Mouse (Mus musculus) thymus, adult 2 months (tissue): Measurements from ENCODE around the gene Cbfa2t3. TPM values are rescaled to one million over a fixed set of nuclear protein-coding genes. Genes with fewer than 3 reads are reported as not detected.

ENCODE experiments used
- DNase-seq: peaks from one replicate; pipeline ENCODE4 v3.0.0; 2021
- H3K27ac ChIP-seq: fragments of 200-500 bp; 2 replicates; pipeline ENCODE4 v1.5.1; 2012; ENCODE audit warnings: low read length, control low read depth; ENCODE audit not compliant: control insufficient read depth, insufficient read depth
- H3K27me3 ChIP-seq: fragments of 200-500 bp; 2 replicates; pipeline ENCODE4 v1.6.1; 2012; ENCODE audit warnings: mild to moderate bottlenecking, low read length, moderate library complexity, mixed read lengths; ENCODE audit not compliant: control insufficient read depth, insufficient read depth
- H3K36me3 ChIP-seq: fragments of 200-500 bp; 2 replicates; pipeline ENCODE4 v1.6.1; 2012; ENCODE audit warnings: mild to moderate bottlenecking, low read length, moderate library complexity; ENCODE audit not compliant: control insufficient read depth, insufficient read depth
- H3K4me1 ChIP-seq: fragments of 200-500 bp; replicated peaks from 2 replicates; pipeline ENCODE4 v1.6.1; 2012; ENCODE audit warnings: low read length; ENCODE audit not compliant: control insufficient read depth, insufficient read depth
- H3K4me3 ChIP-seq: fragments of 200-500 bp; 2 replicates; pipeline ENCODE4 v1.5.1; 2012; ENCODE audit warnings: mild to moderate bottlenecking, low read length, control low read depth, moderate library complexity; ENCODE audit not compliant: control insufficient read depth, insufficient read depth
- CTCF ChIP-seq: fragments of 200-500 bp; IDR thresholded peaks from 2 replicates; pipeline ENCODE4 v1.5.1; 2012; ENCODE audit warnings: mild to moderate bottlenecking, control low read depth, low read length, moderate library complexity, borderline replicate concordance; ENCODE audit not compliant: control insufficient read depth, poor library complexity, insufficient read depth; ENCODE audit errors: extremely low read depth
- POLR2A ChIP-seq: fragments of 200-500 bp; IDR thresholded peaks from 2 replicates; pipeline ENCODE4 v1.6.1; 2012; ENCODE audit warnings: mild to moderate bottlenecking, low read length, control low read depth, moderate library complexity; ENCODE audit not compliant: control insufficient read depth, poor library complexity, insufficient read depth; ENCODE audit errors: extremely low read depth
- WGBS: fragments of 180-500 bp; shearing (Covaris S2); methylation state at CpG from one replicate; pipeline ENCODE4 v1.1.7; 2018; 5-methylcytosine and 5-hydroxymethylcytosine counted together
- polyA plus RNA-seq: library from polyadenylated mRNA; depleted of rRNA; stranded (reverse); fragments of >200 nt; gene quantifications from 2 replicates; pipeline ENCODE4 v1.2.3, GENCODE M21; 2012

The Cbfa2t3 gene
- polyA plus RNA-seq, 1 experiment = 62.3 TPM

DNA sequence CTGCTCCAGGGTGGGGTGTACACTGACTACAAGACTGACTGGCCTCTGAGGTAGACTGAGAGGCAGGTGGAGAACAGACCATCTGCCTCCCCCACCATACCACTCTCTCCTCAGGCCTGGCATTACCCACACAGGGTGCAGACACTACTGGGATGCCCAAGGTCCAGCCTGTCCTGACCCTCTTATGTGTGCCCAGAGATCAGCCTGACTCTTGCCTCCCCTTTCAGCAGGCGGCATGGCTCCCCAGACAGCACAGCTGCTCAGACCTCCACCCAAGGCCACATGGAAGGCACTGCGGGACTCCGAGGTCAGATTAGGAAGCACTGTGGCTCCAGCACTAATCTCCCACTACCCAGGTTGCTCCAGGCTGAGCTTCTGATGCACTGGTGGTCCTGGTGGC is 28.2 kb downstream of the Cbfa2t3 start:
- H3K4me1 ChIP-seq = peaks cover 29% of the 10 kb centered on the region
- no peaks in the 10 kb centered on the region for H3K36me3 ChIP-seq
- no peak for DNase-seq
- 94% methylated on average over 3 of the region's 3 CpGs for WGBS
- no peak overlapping the region for H3K27ac ChIP-seq
- TF ChIP-seq CTCF (no peak), POLR2A (no peak)
- no peak overlapping the region for H3K4me3 ChIP-seq
- no peaks in the 10 kb centered on the region for H3K27me3 ChIP-seq

DNA sequence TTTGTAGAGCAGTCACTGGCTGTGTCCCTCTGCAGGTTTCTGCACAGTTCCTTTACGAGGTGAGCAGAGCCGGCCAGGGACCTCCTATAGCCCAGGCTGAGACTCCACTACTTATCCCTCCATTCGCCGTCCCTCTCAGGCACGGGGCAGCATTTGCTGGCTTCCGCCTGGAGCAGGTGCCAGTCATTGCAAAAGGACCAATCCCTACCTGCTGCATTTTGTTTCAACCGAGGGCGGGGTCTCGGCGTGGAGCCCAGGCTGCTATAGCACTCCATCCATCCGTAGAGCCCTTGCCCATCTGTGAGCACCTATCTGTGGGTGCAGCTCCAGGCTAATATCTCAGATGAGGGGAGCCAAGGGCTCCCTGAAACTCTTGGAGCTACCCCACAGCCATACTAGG is 28.9 kb downstream of the Cbfa2t3 start:
- no peak overlapping the region for H3K27ac ChIP-seq
- WGBS = 92% methylated on average over 11 of the region's 11 CpGs
- no peak for DNase-seq
- no peak overlapping the region for H3K4me3 ChIP-seq
- peaks cover 33% of the 10 kb centered on the region for H3K4me1 ChIP-seq
- no peak for TF ChIP-seq CTCF
- no peak for TF ChIP-seq POLR2A
- H3K36me3 ChIP-seq = no peaks in the 10 kb centered on the region
- no peaks in the 10 kb centered on the region for H3K27me3 ChIP-seq

DNA sequence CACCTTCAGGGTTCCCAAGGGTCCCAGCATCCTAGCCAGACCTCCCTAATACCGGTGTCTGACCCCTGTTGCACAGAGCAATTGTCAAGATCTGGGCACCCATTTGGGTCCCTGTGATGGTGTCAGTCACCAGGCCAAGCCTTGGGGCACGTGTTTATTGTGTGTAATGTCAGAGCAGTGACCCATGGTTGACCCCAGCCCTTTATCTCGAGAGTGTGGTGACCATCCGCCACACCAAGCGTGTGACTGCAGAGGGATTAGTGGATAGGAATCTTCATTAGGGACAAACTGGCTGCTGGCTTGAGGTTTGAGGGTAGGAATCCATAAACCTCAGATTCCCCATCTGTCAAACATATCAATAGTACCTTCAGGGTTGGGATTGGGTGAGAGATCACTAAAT is 29.5 kb downstream of the Cbfa2t3 start:
- Histone ChIP-seq H3K4me1 (peaks cover 39% of the 10 kb centered on the region), H3K27me3 (no peaks in the 10 kb centered on the region), H3K4me3 (no peak overlapping the region), H3K36me3 (no peaks in the 10 kb centered on the region), H3K27ac (no peak overlapping the region)
- TF ChIP-seq POLR2A (no peak), CTCF (no peak)
- no peak for DNase-seq
- WGBS = 89% methylated on average over 5 of the region's 5 CpGs

DNA sequence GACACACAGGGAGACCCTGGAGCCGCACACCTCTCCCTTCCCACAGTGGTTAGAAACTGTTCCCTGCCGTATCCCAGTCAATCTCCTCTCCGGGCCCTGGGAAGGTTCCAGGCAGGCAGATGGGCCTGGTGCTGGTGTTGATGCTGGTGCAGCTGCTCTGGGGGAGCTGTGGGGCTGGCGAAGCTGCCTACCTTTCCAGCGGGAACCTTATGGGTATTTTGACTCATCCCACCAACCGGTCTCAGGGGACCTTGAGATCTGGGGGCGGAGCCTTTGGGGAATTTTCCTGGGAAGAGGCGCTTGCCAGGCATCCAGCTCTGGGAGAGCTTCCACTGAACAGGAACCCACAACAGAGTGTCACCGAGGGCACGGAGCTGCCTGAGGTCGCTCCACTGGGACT is 31.1 kb downstream of the Cbfa2t3 start:
- TF ChIP-seq POLR2A (no peak), CTCF (no peak)
- H3K36me3 ChIP-seq = no peaks in the 10 kb centered on the region
- no peaks in the 10 kb centered on the region for H3K27me3 ChIP-seq
- no peak overlapping the region for H3K4me3 ChIP-seq
- peaks cover 51% of the 10 kb centered on the region for H3K4me1 ChIP-seq
- DNase-seq = no peak
- WGBS = 93% methylated on average over 11 of the region's 11 CpGs
- no peak overlapping the region for H3K27ac ChIP-seq

DNA sequence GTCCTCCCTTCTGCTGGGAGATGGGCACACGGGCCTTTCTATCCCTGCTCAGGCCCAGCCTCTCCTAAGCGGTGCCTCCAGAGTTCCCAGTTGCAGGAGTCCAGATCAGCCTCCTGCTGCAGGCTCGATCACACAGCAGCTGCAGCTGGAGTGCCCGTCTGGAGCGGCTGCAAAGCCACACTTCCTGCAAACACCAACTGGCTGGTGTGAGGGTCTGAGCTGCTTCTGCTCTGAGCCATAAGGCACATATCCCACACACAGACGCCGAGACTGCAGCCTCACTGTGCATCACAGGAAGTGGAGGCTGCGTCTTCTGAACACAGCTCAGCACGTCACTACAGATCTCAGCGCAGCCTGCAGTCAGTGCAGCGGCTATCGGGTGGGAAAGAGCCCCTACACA is 32.1 kb downstream of the Cbfa2t3 start:
- peak overlapping the region; percentile 54 for H3K27ac ChIP-seq
- peak; percentile 67 for DNase-seq
- no peaks in the 10 kb centered on the region for H3K36me3 ChIP-seq
- 4% methylated on average over 12 of the region's 12 CpGs for WGBS
- TF ChIP-seq POLR2A (0 out of 2 replicates have a peak, but pooled peaks have one; percentile 6), CTCF (no peak)
- peaks cover 50% of the 10 kb centered on the region for H3K4me1 ChIP-seq
- H3K4me3 ChIP-seq = 0 out of 2 replicates have a peak overlapping the region, but pooled peaks have one; percentile 10
- H3K27me3 ChIP-seq = no peaks in the 10 kb centered on the region

DNA sequence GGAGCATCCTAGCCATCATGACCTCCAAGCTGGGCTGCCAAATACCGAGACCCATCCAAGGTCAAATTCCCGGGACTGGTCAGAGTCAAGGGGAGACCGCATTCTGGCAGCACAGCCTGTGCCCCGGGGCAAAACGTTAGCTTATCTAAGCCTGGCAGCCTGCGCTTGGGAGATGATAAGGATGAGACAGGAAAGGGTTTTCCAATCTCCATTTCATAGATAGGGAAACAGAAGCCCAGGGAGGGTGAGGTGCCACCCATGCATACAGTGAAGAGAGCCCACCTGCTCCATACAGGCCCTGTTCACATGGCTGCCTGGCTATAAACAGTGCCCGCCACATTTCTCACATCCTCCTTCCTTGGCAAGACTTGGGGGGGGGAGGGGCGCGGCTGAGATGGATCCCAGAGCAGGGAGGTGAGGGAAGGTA is 32.6 kb downstream of the Cbfa2t3 start:
- peak overlapping the region; percentile 54 for H3K27ac ChIP-seq
- 0 out of 2 replicates have a peak overlapping the region, but pooled peaks have one; percentile 10 for H3K4me3 ChIP-seq
- no peaks in the 10 kb centered on the region for H3K36me3 ChIP-seq
- 34% methylated on average over 9 of the region's 9 CpGs for WGBS
- H3K27me3 ChIP-seq = no peaks in the 10 kb centered on the region
- peaks cover 51% of the 10 kb centered on the region for H3K4me1 ChIP-seq
- TF ChIP-seq CTCF (no peak), POLR2A (no peak)
- DNase-seq = no peak

DNA sequence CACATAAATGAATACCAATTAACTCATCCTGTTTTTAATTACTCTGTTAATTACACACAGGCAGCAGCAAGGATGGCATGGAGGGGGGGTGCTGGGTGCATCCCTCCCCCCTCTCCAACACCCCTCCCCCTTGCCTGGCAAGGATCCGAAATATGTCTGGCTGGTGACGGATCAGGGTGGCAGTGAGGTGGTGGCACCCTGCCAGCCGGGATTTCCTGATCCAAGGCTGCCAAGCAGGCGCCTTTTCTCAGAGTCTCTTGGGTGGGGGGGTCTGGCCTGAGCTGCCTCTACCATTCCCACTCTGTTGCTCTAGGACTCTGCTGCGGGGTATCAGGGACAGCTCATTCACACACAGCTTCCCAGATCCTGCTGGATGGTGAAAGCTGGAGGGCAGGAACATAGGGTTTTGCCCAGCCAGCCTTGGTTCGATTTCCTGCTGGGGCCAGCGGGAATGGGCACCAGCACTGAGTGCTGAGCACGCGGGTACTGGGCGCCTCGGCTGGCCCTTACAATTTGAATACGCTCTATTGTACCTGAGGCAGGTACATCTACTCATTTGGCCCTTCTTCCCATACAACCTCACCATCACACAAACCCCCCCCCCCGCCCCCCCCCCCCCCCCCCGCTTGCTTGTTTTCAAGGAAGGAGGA is 33.1 kb downstream of the Cbfa2t3 start:
- no peak for DNase-seq
- 44% methylated on average over 14 of the region's 14 CpGs for WGBS
- Histone ChIP-seq H3K4me1 (peaks cover 52% of the 10 kb centered on the region), H3K36me3 (no peaks in the 10 kb centered on the region), H3K27me3 (no peaks in the 10 kb centered on the region), H3K4me3 (no peak overlapping the region), H3K27ac (no peak overlapping the region; the same call in 1 of the 2 replicates)
- TF ChIP-seq CTCF = no peak
- no peak for TF ChIP-seq POLR2A
